Mouse (Mus musculus) forebrain, embryonic 14.5 days (tissue): ENCODE measurements at regions not wholly inside any gene's neighbourhood (a gene's known extent, or its start where the extent isn't known, plus 50 kb on each side); places are given as distances from the start of the nearest gene placed in this dataset.

Source experiments
- ATAC-seq: fragments of 200-750 bp; cut with Nextera tagmentation; 2 replicates; pipeline ENCODE4 v1.8.0; 2017; ENCODE audit warnings: mild to moderate bottlenecking, moderate library complexity
- DNase-seq: peaks from one replicate; pipeline ENCODE4 v3.0.0-alpha.2; 2015; ENCODE audit warnings: low spot score
- H3K27ac ChIP-seq: fragments of 300-500 bp; sonication (generic); 2 replicates; pipeline ENCODE4 v1.5.1; 2014; ENCODE audit warnings: low read depth, mild to moderate bottlenecking, control low read depth, low read length, moderate library complexity
- H3K27me3 ChIP-seq: fragments of 300-500 bp; sonication (generic); replicated peaks from 2 replicates; pipeline ENCODE4 v1.6.1; 2014; ENCODE audit warnings: low read length, control low read depth, mixed read lengths; ENCODE audit not compliant: control insufficient read depth, insufficient read depth
- H3K36me3 ChIP-seq: fragments of 300-500 bp; sonication (generic); 2 replicates; pipeline ENCODE4 v1.6.1; 2014; ENCODE audit warnings: low read length, control low read depth; ENCODE audit not compliant: control insufficient read depth, insufficient read depth
- H3K4me1 ChIP-seq: fragments of 300-500 bp; sonication (generic); 2 replicates; pipeline ENCODE4 v1.6.1; 2014; ENCODE audit warnings: antibody characterized with exemption, low read length, control low read depth; ENCODE audit not compliant: control insufficient read depth, insufficient read depth
- H3K4me2 ChIP-seq: fragments of 300-500 bp; sonication (generic); 2 replicates; pipeline ENCODE4 v1.6.1; 2014; ENCODE audit warnings: mild to moderate bottlenecking, control low read depth, low read length
- H3K4me3 ChIP-seq: fragments of 300-500 bp; sonication (generic); 2 replicates; pipeline ENCODE4 v1.5.1; 2014; ENCODE audit warnings: low read depth, low read length, control low read depth
- H3K9ac ChIP-seq: fragments of 300-500 bp; sonication (generic); 2 replicates; pipeline ENCODE4 v1.6.1; 2014; ENCODE audit warnings: mild to moderate bottlenecking, low read length, control low read depth, moderate library complexity
- H3K9me3 ChIP-seq: fragments of 300-500 bp; sonication (generic); replicated peaks from 2 replicates; pipeline ENCODE4 v1.6.1; 2016; ENCODE audit warnings: low read length, control low read depth, mixed read lengths; ENCODE audit not compliant: control insufficient read depth
- WGBS: fragments of 180-500 bp; shearing (Covaris S2); extraction: QIAGEN DNeasy Blood & Tissue Kit; methylation state at CpG from one replicate; pipeline ENCODE4 v1.1.7; 2014; 5-methylcytosine and 5-hydroxymethylcytosine counted together

DNA sequence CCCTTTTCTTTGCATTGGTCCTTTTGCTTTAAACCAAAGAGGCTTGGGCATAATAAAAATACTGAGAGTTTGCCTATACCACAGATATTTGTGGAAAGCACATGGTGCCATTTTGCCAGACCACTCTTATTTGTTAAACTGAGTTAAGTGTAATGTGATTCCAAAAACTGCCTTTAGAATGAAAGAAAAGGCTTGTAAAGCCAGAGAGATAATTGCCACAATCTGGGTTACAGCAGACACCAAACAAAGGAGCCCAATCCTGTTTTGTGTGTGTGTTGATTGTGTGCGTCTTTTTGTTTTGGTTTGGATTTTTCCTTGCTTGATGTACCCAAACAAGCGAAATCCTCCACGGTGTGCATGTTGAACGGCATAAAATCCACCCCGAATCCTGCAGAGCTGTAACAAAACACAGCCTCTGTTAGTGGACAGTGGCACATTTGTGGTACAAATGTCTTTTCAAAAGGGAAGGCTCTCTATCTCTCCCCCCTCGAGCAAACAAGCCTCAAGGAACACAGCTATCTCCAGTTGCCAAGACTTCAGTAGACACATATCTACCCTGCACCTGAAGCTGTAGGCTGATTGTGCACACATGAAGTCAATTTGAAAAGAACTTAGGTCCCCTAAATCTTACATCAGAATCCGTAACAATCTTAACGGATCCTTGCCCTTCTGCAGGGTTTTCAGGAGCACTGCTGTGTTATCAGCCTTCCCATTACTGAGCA, 136.9 kb upstream of the Mpdz start:
- Histone ChIP-seq H3K4me3 (no peak overlapping the region), H3K4me1 (peaks cover 17% of the 10 kb centered on the region), H3K27ac (peak overlapping the region; percentile 35), H3K27me3 (no peaks in the 10 kb centered on the region), H3K4me2 (no peak overlapping the region; the same call in 1 of the 2 replicates), H3K9me3 (no peaks in the 10 kb centered on the region), H3K9ac (no peak overlapping the region), H3K36me3 (no peaks in the 10 kb centered on the region)
- ATAC-seq (no peak), DNase-seq (peak; percentile 49)
- WGBS: 19% methylated on average over 8 of the region's 8 CpGs

DNA sequence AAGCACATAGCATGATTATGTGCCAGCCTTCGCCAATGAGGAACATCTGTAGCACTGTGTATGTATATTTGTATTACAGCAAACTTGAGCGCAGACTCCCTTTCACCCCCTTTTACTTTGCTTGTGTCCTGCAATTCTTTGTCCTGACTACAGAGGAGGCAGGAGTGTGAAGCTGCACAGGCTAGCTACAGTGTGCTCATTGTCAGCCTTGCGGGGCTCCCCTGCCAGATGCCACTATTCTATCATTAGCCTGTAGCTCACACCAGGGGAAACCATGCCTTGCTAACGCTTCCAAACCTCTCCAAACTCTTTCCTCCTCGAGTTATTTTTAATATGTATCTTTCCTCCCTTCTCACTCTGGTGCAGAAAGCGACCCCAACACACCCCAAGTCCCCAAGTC, 136.4 kb upstream of the Mpdz start:
- 19% methylated on average over 6 of the region's 6 CpGs for WGBS
- no peaks in the 10 kb centered on the region for H3K9me3 ChIP-seq
- H3K4me3 ChIP-seq: no peak overlapping the region
- ATAC-seq (peak; percentile 94), DNase-seq (peak; percentile 79)
- H3K9ac ChIP-seq: no peak overlapping the region
- no peak overlapping the region for H3K4me2 ChIP-seq
- H3K4me1 ChIP-seq: peaks cover 17% of the 10 kb centered on the region
- no peaks in the 10 kb centered on the region for H3K36me3 ChIP-seq
- H3K27me3 ChIP-seq: no peaks in the 10 kb centered on the region
- H3K27ac ChIP-seq: peak overlapping the region; percentile 35

DNA sequence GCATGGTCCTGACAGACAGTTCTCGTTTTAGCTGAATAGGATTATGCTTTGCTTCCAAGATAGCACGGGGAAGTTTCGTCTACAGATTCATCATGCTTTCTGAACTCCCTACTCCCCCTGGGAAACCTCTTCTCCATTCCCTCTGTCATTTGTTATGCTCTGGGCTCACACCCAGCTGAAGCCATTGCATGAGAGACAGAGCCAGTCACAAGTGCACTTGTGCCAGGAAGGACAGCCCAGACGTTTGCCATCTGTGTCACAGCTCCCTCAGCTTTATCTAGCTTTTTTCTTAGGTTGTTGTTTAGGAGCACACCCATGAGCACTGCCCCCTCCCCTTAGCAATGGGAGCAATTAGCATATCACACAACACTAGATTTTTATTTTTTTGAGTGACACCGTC, 131.2 kb upstream of the Mpdz start:
- peak; percentile 93 for ATAC-seq
- Histone ChIP-seq H3K27ac (peak overlapping the region; percentile 76), H3K9me3 (no peaks in the 10 kb centered on the region), H3K9ac (no peak overlapping the region), H3K4me1 (peaks cover 16% of the 10 kb centered on the region), H3K4me3 (no peak overlapping the region), H3K4me2 (no peak overlapping the region), H3K36me3 (no peaks in the 10 kb centered on the region), H3K27me3 (no peaks in the 10 kb centered on the region)
- WGBS: 33% methylated on average over 5 of the region's 5 CpGs
- DNase-seq: peak; percentile 90

DNA sequence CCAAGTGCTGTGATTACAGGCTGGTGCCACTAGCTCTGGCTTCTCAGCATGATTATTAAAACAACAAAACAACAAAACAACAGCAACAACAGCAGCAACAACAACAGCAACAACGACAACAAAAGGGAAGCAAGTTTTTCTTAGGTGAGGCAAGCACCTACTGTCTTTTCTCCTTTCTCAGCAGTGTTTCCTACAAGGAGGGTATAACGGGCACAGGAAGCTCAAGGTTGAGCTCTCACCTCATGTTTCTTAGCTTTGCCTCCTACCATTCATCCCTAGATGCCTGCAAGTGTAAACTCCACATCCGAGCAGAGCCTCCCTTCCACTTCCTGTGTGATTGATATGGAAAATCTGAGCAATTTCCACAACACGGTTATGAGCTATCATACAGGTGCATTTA, 128.1 kb upstream of the Mpdz start:
- Histone ChIP-seq H3K36me3 (no peaks in the 10 kb centered on the region), H3K4me3 (no peak overlapping the region), H3K9me3 (no peaks in the 10 kb centered on the region), H3K4me2 (no peak overlapping the region), H3K9ac (no peak overlapping the region), H3K27me3 (no peaks in the 10 kb centered on the region), H3K27ac (no peak overlapping the region), H3K4me1 (peaks cover 40% of the 10 kb centered on the region)
- ATAC-seq (no peak), DNase-seq (no peak)
- WGBS: 64% methylated on average over 4 of the region's 4 CpGs

DNA sequence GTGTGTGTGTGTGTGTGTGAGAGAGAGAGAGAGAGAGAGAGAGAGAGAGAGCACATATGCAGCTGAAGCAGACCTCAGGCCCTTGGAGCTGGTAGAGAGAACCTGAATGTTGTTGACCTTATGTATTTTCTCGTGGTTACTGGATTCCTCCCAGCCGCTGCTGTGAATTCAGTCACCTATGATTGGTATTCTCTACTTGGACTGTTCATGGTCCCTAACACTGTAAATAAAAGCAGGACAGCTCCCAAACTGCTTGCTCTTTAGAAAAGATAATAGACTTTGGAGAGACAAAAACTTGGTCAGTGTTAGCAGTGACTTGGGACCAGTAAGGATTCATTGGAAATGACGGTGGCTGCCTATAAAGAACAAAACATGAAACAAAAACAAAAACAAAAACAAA, 126.9 kb upstream of the Mpdz start:
- ATAC-seq (no peak), DNase-seq (no peak)
- H3K9me3 ChIP-seq: no peaks in the 10 kb centered on the region
- H3K27ac ChIP-seq: peak overlapping the region; percentile 55; the same call in 1 of the 2 replicates
- no peaks in the 10 kb centered on the region for H3K36me3 ChIP-seq
- WGBS: 73% methylated on average over 3 of the region's 3 CpGs
- H3K4me1 ChIP-seq: peaks cover 48% of the 10 kb centered on the region
- no peaks in the 10 kb centered on the region for H3K27me3 ChIP-seq
- no peak overlapping the region for H3K9ac ChIP-seq
- H3K4me3 ChIP-seq: no peak overlapping the region
- H3K4me2 ChIP-seq: no peak overlapping the region

DNA sequence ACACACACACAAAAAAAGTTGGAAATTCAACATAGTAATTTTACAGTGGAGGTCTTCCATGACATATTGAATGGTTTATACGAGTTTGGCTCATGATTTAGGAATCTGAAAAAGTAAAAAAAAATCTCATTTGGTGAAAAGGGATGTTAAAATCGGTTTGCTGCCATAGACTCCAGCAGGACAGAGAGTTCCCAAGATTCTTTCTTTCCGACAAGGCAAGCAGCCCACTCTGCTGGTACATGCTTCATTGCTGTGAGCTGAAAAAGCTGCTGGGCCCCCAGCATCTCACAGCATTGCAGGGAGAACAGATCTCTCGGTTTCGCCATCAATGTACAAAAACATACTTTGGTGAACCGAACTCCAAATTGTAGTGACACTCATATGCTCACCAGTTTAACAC, 125.8 kb upstream of the Mpdz start:
- ATAC-seq (peak; percentile 40), DNase-seq (peak; percentile 64)
- peaks cover 48% of the 10 kb centered on the region for H3K4me1 ChIP-seq
- WGBS: 36% methylated on average over 6 of the region's 6 CpGs
- H3K27ac ChIP-seq: peak overlapping the region; percentile 76
- H3K36me3 ChIP-seq: no peaks in the 10 kb centered on the region
- H3K9ac ChIP-seq: 0 out of 2 replicates have a peak overlapping the region, but pooled peaks have one; percentile 2
- H3K27me3 ChIP-seq: no peaks in the 10 kb centered on the region
- no peak overlapping the region for H3K4me2 ChIP-seq
- H3K9me3 ChIP-seq: no peaks in the 10 kb centered on the region
- no peak overlapping the region for H3K4me3 ChIP-seq

DNA sequence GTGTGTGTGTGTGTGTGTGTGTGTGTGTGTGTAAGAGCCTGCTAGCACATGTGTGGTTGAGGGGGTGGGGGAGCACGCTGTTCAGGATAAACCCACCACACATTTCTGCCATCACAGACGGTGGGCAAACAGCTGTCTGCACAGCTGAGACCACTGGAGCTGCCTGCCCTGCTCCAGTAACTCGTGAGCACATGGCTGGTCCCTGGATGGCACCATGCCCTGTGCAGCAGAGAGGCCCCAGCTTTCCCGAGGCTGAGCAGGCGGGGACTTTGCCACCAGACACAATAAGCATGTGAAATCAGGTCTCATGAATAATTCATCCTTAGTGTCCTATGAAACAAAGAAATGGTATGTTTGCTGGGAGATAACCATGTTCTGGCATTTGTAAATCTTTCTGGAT, 125.3 kb upstream of the Mpdz start:
- Histone ChIP-seq H3K9ac (no peak overlapping the region), H3K27me3 (no peaks in the 10 kb centered on the region), H3K36me3 (no peaks in the 10 kb centered on the region), H3K9me3 (no peaks in the 10 kb centered on the region), H3K27ac (peak overlapping the region; percentile 76), H3K4me1 (peaks cover 48% of the 10 kb centered on the region), H3K4me2 (no peak overlapping the region), H3K4me3 (no peak overlapping the region)
- ATAC-seq (peak; percentile 94), DNase-seq (peak; percentile 95)
- WGBS: 7% methylated on average over 5 of the region's 5 CpGs

DNA sequence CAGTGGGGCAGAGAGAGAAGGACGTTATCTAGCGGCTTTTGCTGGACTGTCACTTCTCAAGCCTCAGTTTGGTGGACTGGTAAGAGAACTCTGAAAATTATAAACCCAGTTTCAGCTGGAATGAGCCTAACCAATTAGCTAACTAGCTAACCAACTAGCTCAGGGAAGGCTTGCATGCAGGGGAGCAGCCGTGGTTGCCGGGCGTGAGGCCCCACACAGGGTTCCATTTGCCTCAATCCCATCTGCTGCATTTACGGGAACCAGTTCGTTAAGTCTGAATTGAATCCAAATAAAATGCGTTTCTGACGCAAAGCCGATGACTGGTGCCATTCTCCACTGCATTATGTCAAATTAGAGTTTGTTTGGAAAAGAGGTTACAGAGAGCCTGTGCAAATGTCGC, 123.9 kb upstream of the Mpdz start:
- H3K9ac ChIP-seq: peak overlapping the region; percentile 10; the same call in 1 of the 2 replicates
- H3K27ac ChIP-seq: peak overlapping the region; percentile 76
- H3K9me3 ChIP-seq: no peaks in the 10 kb centered on the region
- H3K4me1 ChIP-seq: peaks cover 50% of the 10 kb centered on the region
- ATAC-seq: peak; percentile 63
- H3K27me3 ChIP-seq: no peaks in the 10 kb centered on the region
- no peak overlapping the region for H3K4me3 ChIP-seq
- WGBS: 18% methylated on average over 11 of the region's 11 CpGs
- peak; percentile 92 for DNase-seq
- H3K4me2 ChIP-seq: peak overlapping the region; percentile 35
- H3K36me3 ChIP-seq: no peaks in the 10 kb centered on the region
